Mouse (Mus musculus): ENCODE data around the gene Npepps.
A peak's percentile ranks its signal among the peaks of the same experiment; 100 is the strongest.

GRCm38 (mm10) chr11:97310895-97311631 lies 30.6 kb upstream of the Npepps start:
- TF ChIP-seq CTCF (conservative IDR thresholded peaks at IDR 0.05; ENCODE audit: low read length), result peak; percentile 10; the same call in 1 of the 2 replicates
- no peak for TF ChIP-seq NANOG (IDR thresholded peaks at IDR 0.05; ENCODE audit: borderline replicate concordance, low read length)
